Mouse (Mus musculus) neural tube, embryonic 12.5 days (tissue): ENCODE measurements around the gene Cep350. TPM values are rescaled to one million over a fixed set of nuclear protein-coding genes. Genes with fewer than 3 reads are reported as not detected.

Experiments
- ATAC-seq: fragments of 200-750 bp; cut with Nextera tagmentation; 2 replicates; pipeline ENCODE4 v1.8.0; 2017; ENCODE audit warnings: low read depth, mild to moderate bottlenecking, moderate TSS enrichment, moderate library complexity; ENCODE audit not compliant: low FRiP score
- H3K27ac ChIP-seq: fragments of 300-500 bp; sonication (generic); 2 replicates; pipeline ENCODE4 v1.5.1; 2016
- H3K27me3 ChIP-seq: fragments of 300-500 bp; sonication (generic); replicated peaks from 2 replicates; pipeline ENCODE4 v1.6.1; 2016; ENCODE audit warnings: mild to moderate bottlenecking
- H3K36me3 ChIP-seq: fragments of 300-500 bp; sonication (generic); 2 replicates; pipeline ENCODE4 v1.6.1; 2016; ENCODE audit warnings: mild to moderate bottlenecking
- H3K4me1 ChIP-seq: fragments of 300-500 bp; sonication (generic); 2 replicates; pipeline ENCODE4 v1.6.1; 2016
- H3K4me2 ChIP-seq: fragments of 300-500 bp; sonication (generic); replicated peaks from 2 replicates; pipeline ENCODE4 v1.6.1; 2016; ENCODE audit warnings: mild to moderate bottlenecking
- H3K4me3 ChIP-seq: fragments of 300-500 bp; sonication (generic); 2 replicates; pipeline ENCODE4 v1.5.1; 2016
- H3K9ac ChIP-seq: fragments of 300-500 bp; sonication (generic); 2 replicates; pipeline ENCODE4 v1.6.1; 2016; ENCODE audit warnings: mild to moderate bottlenecking
- H3K9me3 ChIP-seq: fragments of 300-500 bp; sonication (generic); 2 replicates; pipeline ENCODE4 v1.6.1; 2016; ENCODE audit warnings: mild to moderate bottlenecking
- WGBS: fragments of 180-500 bp; shearing (Covaris S2); methylation state at CpG from one replicate; pipeline ENCODE4 v1.1.7; 2016; 5-methylcytosine and 5-hydroxymethylcytosine counted together
- polyA plus RNA-seq: library from polyadenylated mRNA; unstranded; fragments of >200 nt; fragmentation: Nextera tagmentation; extraction: Ambion mirVana; gene quantifications from 2 replicates; pipeline ENCODE4 v1.2.1, GENCODE M21; 2016

The Cep350 gene
- polyA plus RNA-seq, 1 experiment from 2014 or later, result 10.2 TPM

- Histone ChIP-seq H3K27me3 (no peaks in the 10 kb centered on the region), H3K27ac (no peak overlapping the region), H3K9ac (no peak overlapping the region), H3K9me3 (no peaks in the 10 kb centered on the region), H3K4me3 (no peak overlapping the region), H3K4me2 (no peak overlapping the region), H3K36me3 (peaks cover 51% of the 10 kb centered on the region), H3K4me1 (no peaks in the 10 kb centered on the region)
- ATAC-seq, result no peak
- WGBS, result 88% methylated on average over 3 of the region's 3 CpGs
These were observed 93.5 kb downstream of the Cep350 start for GRCm38 (mm10) chr1:155879596-155879995.

GRCm38 (mm10) chr1:155862967-155863366, 110.1 kb downstream of the Cep350 start:
- 73% methylated on average over 4 of the region's 4 CpGs for WGBS
- Histone ChIP-seq H3K4me2 (no peak overlapping the region), H3K27ac (no peak overlapping the region), H3K9ac (no peak overlapping the region), H3K36me3 (peaks cover 74% of the 10 kb centered on the region), H3K4me1 (no peaks in the 10 kb centered on the region), H3K27me3 (no peaks in the 10 kb centered on the region), H3K4me3 (no peak overlapping the region), H3K9me3 (no peaks in the 10 kb centered on the region)
- ATAC-seq, result no peak

DNA sequence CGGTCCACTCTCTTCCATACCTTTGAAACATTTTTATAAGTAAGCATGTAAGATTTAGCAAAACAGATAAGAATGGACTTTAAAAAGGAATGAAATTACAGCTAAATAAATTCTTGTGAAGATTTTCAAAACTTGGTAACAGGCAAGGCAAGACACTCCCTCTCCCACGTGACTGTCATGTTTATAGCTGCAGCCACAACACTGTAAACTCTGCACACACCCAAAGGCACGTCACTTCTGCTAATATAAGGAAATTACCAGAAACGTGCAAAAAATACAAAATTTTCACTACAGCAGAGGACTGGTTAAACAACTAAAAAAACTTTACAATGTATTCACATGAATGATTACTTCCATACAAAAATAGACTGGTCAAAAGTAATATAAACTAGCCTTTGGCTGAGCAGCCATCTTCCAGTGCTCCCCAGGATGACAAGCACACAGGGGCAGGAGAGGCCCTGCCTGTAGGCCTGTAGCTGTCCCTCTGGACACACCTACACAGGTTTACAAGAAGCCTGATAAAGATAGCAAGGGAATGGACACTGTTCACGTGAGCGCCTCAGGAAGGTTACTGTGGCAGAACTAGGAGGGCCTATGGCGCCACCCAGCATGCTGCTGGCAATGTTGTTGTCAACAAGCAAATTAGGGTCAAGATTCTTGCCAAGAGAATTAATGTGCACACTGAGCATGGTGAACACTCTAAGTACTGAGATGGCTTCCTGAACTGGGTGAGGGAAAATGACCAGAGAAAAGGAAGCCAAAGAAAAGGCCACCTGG, 117.9 kb downstream of the Cep350 start:
- H3K27ac ChIP-seq, result no peak overlapping the region
- ATAC-seq, result no peak
- H3K36me3 ChIP-seq, result peaks cover 46% of the 10 kb centered on the region

DNA sequence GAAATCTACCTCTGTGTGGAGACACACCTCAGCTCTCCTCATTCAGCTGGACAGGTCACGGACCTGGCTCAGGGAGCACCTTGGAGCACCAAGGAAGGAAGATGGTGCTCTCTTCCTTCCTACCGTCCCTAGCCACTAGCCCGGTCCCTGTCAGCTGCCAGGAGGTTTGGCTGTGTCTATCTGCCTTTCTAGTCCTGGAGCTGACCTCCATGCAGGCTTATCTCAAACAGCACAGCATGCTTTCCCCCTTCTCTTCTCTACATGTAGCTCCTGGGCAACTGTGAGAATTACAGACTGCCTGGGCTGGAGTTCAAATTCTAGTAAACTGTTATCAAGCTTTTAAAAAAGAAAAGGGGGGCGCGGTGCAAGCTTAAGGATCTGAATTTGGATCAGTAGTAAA, 120.0 kb downstream of the Cep350 start:
- Histone ChIP-seq H3K4me1 (no peaks in the 10 kb centered on the region), H3K4me3 (no peak overlapping the region), H3K9ac (no peak overlapping the region), H3K27me3 (no peaks in the 10 kb centered on the region), H3K27ac (no peak overlapping the region), H3K36me3 (peaks cover 37% of the 10 kb centered on the region), H3K4me2 (no peak overlapping the region), H3K9me3 (no peaks in the 10 kb centered on the region)
- no peak for ATAC-seq
- 95% methylated on average over 5 of the region's 5 CpGs for WGBS

More for the DNA sequence above, 117.9 kb downstream of the Cep350 start:
- no peak overlapping the region for H3K4me2 ChIP-seq
- H3K9ac ChIP-seq, result no peak overlapping the region
- no peak overlapping the region for H3K4me3 ChIP-seq
- WGBS, result 86% methylated on average over 7 of the region's 7 CpGs
- no peaks in the 10 kb centered on the region for H3K27me3 ChIP-seq
- H3K9me3 ChIP-seq, result no peaks in the 10 kb centered on the region
- no peaks in the 10 kb centered on the region for H3K4me1 ChIP-seq

DNA sequence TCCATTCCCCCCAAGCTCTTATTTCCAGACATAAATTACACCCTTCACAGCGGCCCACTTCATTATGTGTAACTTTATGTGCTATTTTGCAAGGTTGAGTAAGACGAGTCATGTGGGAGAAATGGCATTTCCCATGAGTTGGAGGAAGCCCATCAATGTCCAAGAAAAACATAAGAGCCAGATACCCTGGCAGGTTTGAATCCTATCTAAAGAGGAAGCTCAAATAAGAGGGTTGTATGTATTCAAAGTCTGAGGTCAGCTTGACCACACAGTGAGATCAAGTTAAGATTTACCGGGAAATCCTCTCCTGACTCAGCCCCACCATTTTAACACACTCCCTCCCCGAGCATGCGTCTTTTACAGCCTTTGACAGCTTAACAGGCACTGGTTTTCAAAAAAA, 128.8 kb downstream of the Cep350 start:
- H3K27me3 ChIP-seq, result no peaks in the 10 kb centered on the region
- H3K27ac ChIP-seq, result no peak overlapping the region
- 78% methylated on average over 5 of the region's 5 CpGs for WGBS
- no peaks in the 10 kb centered on the region for H3K4me1 ChIP-seq
- H3K9me3 ChIP-seq, result no peaks in the 10 kb centered on the region
- no peak overlapping the region for H3K4me3 ChIP-seq
- ATAC-seq, result no peak
- no peak overlapping the region for H3K4me2 ChIP-seq
- peaks cover 34% of the 10 kb centered on the region for H3K36me3 ChIP-seq
- H3K9ac ChIP-seq, result no peak overlapping the region

GRCm38 (mm10) chr1:155843538-155843937, 129.5 kb downstream of the Cep350 start:
- Histone ChIP-seq H3K4me3 (no peak overlapping the region), H3K4me2 (no peak overlapping the region), H3K27ac (no peak overlapping the region), H3K36me3 (peaks cover 32% of the 10 kb centered on the region), H3K4me1 (no peaks in the 10 kb centered on the region), H3K9me3 (no peaks in the 10 kb centered on the region), H3K9ac (no peak overlapping the region), H3K27me3 (no peaks in the 10 kb centered on the region)
- WGBS, result 97% methylated on average over 4 of the region's 4 CpGs
- no peak for ATAC-seq

- WGBS, result 81% methylated on average over 2 of the region's 2 CpGs
- no peak for ATAC-seq
- no peaks in the 10 kb centered on the region for H3K27me3 ChIP-seq
- no peaks in the 10 kb centered on the region for H3K36me3 ChIP-seq
- no peaks in the 10 kb centered on the region for H3K9me3 ChIP-seq
- H3K4me1 ChIP-seq, result no peaks in the 10 kb centered on the region
- H3K4me2 ChIP-seq, result no peak overlapping the region
- no peak overlapping the region for H3K27ac ChIP-seq
- H3K9ac ChIP-seq, result no peak overlapping the region
- H3K4me3 ChIP-seq, result no peak overlapping the region
These were observed 137.4 kb downstream of the Cep350 start for GRCm38 (mm10) chr1:155835667-155836066.

- Histone ChIP-seq H3K4me2 (no peak overlapping the region), H3K4me1 (no peaks in the 10 kb centered on the region), H3K36me3 (no peaks in the 10 kb centered on the region), H3K9me3 (no peaks in the 10 kb centered on the region), H3K4me3 (no peak overlapping the region), H3K27me3 (no peaks in the 10 kb centered on the region), H3K9ac (no peak overlapping the region), H3K27ac (no peak overlapping the region)
- no peak for ATAC-seq
- WGBS, result 94% methylated on average over 9 of the region's 9 CpGs
These were observed 139.4 kb downstream of the Cep350 start for GRCm38 (mm10) chr1:155833610-155834009.

DNA sequence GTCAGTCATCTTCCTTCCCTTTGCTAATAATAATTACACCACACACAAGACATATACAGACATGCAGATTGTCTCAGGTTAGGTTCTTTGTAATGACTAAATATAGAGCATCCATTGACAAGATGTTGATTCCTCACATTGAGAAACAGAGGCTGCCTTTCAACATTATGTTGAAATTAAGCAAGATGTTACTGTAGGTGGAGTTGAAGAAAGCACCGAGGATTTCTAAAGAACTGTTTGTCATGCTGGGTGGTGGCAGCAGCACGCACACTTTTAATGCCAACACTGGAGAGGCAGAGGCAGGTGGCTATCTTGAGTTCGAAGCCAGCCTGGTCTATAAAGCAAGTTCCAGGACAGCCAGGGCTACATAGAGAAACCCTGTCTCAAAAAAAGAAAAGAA, 141.1 kb downstream of the Cep350 start:
- no peak overlapping the region for H3K27ac ChIP-seq
- WGBS, result 86% methylated on average over 3 of the region's 3 CpGs
- H3K36me3 ChIP-seq, result no peaks in the 10 kb centered on the region
- no peak overlapping the region for H3K4me3 ChIP-seq
- H3K27me3 ChIP-seq, result no peaks in the 10 kb centered on the region
- H3K4me2 ChIP-seq, result no peak overlapping the region
- H3K9me3 ChIP-seq, result no peaks in the 10 kb centered on the region
- no peak overlapping the region for H3K9ac ChIP-seq
- no peaks in the 10 kb centered on the region for H3K4me1 ChIP-seq
- ATAC-seq, result no peak

- Histone ChIP-seq H3K4me2 (no peak overlapping the region), H3K4me1 (no peaks in the 10 kb centered on the region), H3K9me3 (no peaks in the 10 kb centered on the region), H3K27me3 (no peaks in the 10 kb centered on the region), H3K9ac (no peak overlapping the region), H3K36me3 (no peaks in the 10 kb centered on the region), H3K4me3 (no peak overlapping the region), H3K27ac (no peak overlapping the region)
- no peak for ATAC-seq
- 82% methylated on average over 6 of the region's 6 CpGs for WGBS
These were observed 142.2 kb downstream of the Cep350 start for GRCm38 (mm10) chr1:155830861-155831260.

DNA sequence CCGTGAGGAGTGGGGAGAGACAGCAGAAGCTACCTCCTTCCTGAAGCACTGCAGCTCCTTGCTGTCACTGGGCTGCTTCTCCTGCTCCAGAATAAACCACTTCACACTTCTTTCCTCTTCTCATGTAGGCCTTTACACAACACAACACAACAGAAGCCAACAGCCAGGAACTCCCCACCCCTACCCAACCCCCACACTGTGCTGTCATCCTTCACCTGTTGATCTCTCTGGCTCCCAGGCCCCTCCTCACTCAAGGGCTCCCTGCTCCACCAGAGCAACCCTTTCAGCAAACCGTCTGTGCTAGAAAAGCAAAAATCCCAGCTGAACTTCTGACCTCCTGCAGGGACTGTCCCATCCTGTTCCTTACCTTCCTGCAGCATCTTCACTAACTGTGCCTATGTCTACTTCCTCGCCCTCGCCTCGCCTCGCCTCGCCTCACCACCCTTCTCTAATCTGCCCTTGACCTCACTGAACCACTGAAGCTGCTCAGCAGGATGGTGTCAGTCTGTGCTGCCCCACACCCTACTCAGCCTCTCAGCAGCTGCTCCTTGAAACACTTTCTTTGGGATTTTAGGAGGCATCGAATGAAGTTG, 145.3 kb downstream of the Cep350 start:
- no peak for ATAC-seq
- Histone ChIP-seq H3K36me3 (no peaks in the 10 kb centered on the region), H3K4me3 (no peak overlapping the region), H3K27ac (no peak overlapping the region), H3K27me3 (no peaks in the 10 kb centered on the region), H3K4me2 (no peak overlapping the region), H3K9ac (no peak overlapping the region), H3K9me3 (no peaks in the 10 kb centered on the region), H3K4me1 (no peaks in the 10 kb centered on the region)
- 74% methylated on average over 8 of the region's 8 CpGs for WGBS

DNA sequence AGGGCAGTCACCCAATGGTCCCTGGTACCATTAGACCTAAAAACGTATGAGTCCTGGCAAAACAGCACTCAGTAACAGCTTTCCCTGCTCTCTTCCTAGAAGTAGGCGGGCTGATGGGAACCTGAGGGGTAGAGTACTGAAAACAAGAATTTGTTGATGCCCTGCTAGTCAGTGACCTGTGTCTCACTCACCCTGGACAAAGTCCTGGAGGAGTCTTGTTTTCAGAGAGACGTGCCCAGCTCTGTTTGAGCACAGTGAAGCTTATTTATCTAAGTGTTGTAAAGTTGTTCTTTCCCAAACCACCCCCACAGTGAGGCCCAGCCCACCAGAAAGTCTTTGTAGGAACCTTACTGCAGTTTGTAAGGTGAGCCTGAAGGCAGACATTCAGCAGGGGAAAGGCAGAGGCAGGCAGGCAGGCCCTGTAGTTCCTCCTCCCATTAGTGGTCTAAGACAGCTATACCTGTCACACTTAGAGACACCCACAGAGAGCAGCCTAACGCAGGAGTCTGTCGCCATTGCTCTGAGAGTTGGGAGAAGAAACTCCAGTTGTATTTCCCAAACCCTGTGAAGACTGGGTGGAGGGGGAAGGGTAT, 146.2 kb downstream of the Cep350 start:
- Histone ChIP-seq H3K36me3 (no peaks in the 10 kb centered on the region), H3K27ac (no peak overlapping the region), H3K27me3 (no peaks in the 10 kb centered on the region), H3K4me2 (no peak overlapping the region), H3K4me1 (no peaks in the 10 kb centered on the region), H3K4me3 (no peak overlapping the region), H3K9me3 (peaks cover 3% of the 10 kb centered on the region; the same call in 1 of the 2 replicates), H3K9ac (no peak overlapping the region)
- no peak for ATAC-seq
- WGBS, result 36% methylated on average over 5 of the region's 5 CpGs
